Mouse (Mus musculus) adrenal gland, postnatal 14 days (tissue): ENCODE results near the gene Ttc28. TPM values are rescaled to one million over a fixed set of nuclear protein-coding genes. Genes with fewer than 3 reads are reported as not detected.

Experiments
- DNase-seq: peaks from one replicate; pipeline ENCODE4 v3.0.0; 2021; ENCODE audit warnings: mixed read lengths
- total RNA-seq: library from RNA; stranded (reverse); gene quantifications from 2 replicates; pipeline ENCODE4 v1.2.3, GENCODE M21; 2021

The Ttc28 gene
- total RNA-seq, 1 experiment from 2014 or later = 25.5 TPM

DNA sequence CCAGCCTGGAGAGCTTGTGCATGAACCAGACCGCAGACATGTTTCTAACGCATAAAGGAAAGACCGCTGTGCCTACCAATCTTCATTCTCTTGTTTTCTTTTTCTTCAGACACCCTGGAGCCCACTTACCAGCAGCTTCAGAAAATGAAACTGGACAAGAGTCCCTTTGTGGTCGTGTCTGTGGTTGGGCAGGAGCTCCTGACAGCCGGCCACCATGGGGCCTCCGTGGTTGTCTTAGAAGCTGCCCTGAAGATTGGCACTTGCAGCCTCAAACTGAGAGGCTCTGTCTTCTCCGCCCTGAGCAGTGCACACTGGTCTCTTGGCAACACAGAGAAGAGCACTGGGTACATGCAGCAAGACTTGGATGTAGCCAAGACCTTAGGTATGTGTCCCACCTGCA lies 221.0 kb downstream of the Ttc28 start:
- no peak for DNase-seq

DNA sequence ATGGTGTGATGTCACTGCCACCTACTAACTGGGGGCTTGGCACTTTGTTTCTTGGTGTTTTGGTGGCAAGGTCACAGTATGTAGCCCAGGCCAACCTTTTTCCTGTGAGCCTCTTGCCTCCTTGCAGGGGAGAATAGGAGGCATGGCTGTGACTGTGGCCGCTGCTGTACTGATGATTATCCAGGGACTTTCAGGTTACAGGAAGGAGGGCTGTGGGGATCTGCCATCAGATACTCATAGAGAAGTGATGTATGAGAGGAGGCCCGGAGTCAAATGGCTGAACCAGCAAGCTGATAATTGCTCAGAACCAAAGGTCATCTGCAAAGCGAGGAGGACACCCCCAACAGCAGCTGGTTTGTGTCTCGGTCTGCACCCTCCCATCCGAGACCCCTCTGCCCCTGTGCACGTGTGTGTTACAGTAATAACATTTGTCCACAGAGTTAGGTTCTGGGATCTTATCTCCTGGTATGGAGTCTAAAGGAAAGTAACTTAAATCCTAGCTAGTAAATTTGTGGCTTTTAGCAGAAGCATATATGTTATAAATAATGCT lies 221.9 kb downstream of the Ttc28 start:
- no peak for DNase-seq

DNA sequence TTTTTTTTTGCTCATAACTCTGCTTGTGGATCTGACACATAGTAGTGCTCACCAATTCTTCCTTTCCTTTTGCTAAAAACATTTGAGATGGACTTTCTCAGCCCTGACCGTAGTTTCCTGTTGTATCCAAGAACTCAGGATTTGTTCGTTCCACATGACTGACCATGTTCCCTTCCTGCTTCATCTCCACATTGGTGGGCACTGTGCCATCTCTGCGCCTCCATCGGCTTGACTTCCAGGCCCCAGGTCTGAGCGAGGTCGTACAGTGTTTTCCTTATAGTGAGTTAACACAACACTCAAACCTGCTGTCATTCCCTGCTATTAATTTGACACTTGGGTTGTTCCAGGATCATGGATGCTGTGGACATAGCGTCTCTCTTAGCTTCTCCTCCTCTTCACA lies 225.2 kb downstream of the Ttc28 start:
- DNase-seq = peak; percentile 33

DNA sequence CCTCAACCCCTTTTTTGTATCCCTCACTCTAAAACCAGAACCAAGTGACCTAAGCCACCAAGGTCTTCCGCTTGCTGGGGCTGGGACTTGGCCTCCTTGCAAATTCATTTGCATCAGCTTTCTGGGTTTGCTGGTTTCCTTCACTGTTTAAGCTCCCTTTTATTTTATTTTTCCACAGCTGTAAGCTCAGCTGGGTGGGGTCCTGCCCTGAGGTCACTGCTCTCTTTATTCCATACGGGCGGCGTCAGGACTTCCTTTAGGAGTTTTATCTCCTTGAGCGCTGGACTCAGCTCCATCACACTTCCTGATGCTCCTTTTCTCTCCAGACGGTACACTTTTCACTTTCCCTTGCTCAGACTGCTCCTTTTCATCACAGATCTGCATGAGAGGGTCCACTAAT lies 231.8 kb downstream of the Ttc28 start:
- no peak for DNase-seq

DNA sequence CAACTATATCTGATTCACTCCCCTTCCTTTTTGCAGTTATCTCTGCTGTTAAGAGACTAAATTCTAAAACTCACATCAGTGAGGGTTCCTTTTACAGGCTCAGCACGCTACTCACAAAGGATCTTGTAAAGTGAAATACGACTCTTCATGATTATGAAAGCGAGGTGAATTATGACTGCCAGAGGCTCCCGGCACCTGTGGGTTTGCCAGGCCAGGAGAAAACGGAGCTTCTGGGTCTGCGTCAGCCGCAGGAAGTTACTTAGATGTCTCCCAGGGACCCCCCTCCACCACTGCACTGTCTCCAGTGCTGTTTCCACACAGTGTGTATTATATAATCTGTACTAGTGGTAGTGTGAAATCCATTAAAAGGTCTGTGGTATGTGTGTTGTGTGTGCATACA lies 233.6 kb downstream of the Ttc28 start:
- peak; percentile 53 for DNase-seq

DNA sequence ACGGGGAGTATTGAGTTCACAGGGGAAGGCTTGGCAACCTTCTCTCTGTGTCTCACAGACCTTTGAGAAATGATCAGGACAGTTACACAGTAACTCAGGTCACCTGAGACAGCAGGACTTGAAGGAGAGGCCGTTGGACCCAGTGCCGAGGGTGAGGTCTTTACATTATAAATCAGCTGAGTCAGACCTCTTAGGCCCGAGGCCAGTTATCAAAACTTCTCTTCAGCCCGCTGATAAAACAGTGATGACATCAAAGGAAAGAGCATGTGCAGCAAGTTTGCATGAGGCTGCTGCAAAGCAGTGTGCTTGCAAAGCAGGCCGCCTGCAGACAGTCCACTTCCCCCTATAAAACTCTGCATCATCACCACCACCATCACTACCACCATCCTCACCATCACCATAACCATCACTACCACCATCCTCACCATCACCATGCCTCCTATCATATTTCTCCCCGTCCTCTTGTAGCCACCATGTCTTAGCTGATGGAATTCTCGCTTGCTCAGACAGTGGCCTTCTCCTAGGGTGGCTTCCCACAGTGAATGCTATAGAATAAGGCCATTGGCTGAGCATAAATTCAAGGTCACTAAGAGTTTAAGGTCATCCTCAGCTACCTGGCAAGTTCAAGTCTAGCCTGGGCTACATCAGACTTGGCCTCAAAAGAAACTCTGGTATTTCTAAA lies 234.2 kb downstream of the Ttc28 start:
- DNase-seq = peak; percentile 69

DNA sequence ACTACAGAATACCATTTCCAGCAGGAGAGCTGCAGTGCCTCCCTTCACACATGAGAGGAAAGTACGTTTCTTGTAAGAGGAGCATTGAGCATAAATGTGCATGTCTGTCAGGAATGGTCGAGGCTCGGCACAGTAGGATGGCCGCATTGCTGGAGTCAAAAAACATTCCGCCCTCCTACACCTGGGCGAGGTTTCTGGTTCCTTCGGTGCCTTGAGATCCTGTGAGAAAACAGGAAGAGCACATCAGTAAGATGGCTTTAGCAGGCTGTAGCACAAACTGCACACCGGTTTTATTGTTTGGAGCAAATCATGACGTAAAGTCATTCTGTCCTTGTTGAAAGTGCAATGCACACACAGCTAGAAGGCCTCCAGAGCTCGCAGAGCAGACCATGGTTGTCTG lies 235.0 kb downstream of the Ttc28 start:
- DNase-seq = no peak

DNA sequence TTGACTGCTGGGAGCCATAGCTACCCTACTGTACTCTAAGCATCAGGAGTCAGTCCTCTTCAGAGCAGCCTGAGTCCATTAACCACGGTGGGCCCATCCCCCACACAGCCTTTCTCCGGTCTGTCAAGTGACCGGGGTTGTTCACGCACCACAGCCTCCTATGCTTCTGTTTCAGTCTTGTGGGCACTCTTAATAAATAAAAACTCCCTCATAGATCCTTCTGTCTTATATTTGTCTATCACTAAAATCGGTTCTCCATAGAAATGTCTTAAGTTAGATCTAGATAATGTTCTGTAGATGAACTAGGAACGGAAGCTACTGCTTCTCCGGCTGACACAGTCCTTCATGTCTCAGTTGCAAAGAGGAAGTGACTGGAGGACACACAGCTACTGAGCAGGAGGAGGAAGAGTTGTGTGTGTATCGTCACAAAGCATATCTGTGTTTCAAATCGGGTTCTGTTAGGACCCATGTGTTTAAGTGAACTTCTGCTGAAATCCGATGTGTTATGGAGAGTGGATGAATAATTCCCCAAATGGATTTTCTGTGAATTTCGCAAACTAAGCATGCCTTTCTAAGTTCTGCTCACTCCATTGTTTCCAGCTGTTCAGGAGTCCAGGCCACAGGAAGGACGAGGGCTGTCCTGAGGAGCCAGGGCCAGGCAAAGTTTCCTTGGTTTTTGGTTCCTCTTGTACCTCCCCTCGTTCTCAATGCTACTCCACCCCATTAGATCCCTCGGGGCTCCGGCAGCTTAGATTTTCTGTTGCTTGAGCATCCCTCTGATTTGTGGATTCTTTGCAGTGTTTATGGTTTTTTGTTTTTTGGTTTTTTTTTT lies 236.1 kb downstream of the Ttc28 start:
- peak; percentile 27 for DNase-seq

DNA sequence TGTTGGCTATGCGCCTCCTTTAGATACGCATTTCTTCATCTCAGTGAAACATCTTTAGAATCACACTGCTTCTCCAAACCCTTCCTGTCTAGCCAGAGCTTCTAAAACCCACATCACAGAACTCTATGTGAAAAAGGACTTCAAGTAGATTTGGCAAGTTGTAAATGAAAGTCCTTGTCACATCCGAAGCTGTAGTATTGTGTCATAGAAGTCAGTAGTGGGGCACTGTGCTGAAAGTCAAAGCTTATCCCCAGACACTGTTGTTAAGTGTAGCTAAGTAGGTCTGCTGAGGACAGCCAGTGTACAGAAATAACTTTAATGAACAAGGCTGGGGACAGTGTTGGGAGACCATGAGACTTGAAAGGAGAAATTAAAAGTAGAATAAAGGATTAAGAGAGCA lies 240.2 kb downstream of the Ttc28 start:
- DNase-seq = no peak

DNA sequence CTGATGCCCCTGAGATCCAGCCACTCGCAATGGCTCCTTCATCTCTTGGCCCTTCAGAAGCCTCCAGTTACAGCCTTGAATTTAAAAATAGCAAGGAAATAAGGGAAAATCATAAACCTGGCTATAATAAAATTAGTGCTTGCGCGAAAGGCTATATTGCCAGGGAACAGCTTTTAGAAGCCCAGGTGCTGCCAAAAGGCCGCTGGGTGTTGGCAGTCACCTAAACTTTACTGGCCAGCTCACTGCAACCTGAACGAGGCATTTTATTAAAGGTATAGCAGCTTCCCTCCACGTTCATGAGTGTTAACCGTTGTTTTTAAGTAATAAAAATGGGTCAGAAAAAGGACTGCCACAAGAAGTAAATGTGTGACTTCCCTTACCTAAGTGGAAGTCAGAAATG lies 240.7 kb downstream of the Ttc28 start:
- DNase-seq = no peak

DNA sequence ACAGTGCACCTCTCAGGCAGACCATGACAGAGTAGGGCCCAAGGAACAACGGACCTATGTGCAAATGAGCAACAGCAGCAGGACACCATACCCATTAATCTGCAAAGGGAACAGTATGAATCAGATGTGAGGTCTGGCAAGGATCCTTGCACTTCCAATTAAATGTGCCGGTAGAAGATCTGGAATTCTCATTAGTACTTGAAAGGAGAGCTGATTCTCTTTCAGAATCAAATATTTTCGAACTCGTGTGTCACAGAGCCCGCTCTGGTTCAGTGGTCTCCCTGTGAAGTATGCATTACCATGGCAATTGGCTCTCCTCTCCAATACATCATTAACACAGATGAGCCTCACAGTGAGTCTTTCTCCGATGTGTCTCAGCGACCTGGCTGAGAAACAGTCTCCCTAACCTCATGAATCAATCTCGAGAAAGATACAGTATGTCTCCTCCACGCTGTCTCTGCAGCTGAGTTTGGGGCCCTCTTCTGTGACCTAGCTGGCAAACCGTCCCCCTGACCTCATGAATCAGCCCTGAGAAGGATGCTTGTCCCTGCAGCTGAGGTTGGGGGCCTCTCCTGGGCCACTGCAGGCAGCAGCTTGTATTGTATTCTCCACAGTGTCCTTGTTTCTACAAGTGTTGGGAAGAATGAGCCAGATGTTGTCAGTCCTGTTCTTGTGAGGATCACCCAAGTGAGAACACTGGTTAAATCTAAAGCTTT lies 241.3 kb downstream of the Ttc28 start:
- DNase-seq = no peak

DNA sequence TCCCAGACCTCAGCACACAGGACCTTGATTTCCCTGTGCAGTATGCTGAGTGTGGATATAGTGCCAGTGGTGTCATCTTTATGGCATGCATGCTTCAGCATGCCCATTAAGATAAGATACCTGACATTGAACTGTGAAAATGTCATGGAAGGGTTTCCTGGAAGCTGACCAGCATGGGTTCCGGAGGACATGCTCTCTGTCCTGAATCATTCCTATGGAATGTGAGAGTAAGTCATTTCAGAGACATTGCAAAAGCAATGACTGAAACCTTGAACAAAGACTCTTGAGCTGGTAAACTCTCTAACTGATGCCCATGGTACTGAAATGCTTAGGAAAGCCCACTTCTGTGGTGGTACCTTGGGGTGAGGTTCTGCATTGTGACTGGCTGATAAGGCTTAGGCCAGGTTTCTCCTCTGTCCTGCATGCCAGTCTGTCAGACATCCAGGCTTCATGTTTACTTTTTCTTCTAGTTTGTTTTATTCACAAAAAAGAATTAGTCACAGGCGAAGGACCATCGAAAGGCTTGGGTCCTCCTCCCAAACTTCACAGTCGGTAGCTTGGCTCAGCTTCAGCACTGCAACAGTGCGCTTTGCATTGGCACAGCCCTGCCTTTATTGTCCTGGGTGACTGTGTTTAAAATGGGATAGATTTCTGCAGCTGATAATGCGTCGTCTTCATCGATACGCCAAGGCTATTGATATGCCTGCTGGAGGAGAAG lies 242.9 kb downstream of the Ttc28 start:
- peak; percentile 75 for DNase-seq

DNA sequence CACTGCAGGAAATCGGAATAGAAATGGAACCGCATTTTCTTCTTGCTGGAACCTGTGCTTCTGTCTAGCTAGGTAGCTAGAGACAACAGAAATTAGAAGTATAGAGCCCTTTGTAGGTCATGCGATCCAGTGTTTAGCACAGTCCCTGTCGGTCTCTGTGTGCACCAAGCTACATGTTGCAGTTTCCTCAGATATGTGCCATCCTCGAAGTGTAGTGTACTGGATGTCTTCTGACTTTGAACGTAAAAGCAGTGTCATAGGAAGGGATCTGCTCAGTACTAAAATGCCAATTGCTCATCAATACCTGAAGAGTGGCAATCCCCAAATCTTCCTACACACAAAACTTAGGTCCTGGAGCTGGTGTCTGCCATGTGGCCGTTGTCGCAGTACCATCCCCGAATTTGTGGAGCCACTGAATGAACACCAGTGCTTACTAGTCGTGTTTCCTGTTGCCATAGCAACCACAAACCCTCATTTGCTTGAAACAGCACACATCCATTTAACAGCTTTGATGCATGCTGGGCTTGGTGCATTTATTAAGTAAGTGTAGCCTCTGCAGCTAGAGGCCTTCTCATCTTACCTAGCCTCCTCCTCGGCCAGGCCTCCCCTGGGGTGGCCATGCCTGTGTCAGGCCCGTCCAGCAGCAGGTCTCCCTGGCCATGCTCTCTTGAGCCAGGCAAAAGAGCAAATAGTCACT lies 243.6 kb downstream of the Ttc28 start:
- DNase-seq = no peak

DNA sequence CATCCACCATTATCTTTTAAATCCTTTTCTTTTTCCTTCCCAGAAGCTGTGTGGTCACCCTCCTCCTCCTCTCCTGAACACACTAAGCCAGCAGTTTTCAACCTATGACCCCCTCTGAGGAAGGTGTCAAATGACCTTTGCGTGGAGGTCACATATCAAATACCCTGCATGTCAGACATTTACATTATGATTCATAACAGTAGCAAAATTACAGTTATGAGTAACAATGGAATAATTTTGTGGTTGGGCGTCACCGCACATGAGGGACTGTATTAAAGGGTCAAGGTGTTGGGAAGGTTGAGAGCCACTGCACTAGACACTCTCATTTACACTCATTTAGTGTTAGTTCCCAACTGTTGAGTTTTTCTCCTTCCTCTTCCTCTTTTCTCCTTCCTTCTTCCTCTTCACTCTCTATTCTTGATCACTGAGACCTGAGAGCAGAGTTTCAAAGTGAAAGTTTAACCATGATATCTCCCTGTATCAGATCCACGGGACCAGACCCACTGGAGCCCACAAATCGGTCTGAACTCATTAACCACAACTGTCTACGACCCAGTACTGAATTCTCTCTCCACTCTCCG lies 245.1 kb downstream of the Ttc28 start:
- DNase-seq = no peak

DNA sequence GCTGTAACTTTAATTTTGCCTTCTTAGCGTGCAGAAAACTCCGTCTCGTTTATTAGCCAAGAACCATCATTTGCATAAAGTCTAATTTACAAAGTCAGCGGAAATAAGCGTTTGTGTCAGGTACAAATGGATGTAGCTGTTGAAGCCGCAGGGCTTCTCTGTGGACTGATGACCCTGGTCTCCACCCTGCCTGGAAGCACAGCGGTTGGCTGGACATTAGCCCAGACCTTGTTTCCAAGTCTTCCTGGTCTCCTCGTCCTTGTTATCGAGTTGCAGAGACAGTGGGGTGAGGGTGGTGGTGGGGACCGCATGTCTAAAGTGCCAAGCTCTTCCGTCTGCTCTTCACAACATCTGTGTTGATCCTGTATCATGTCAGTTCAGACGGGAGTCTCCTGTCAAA lies 246.1 kb downstream of the Ttc28 start:
- DNase-seq = no peak

DNA sequence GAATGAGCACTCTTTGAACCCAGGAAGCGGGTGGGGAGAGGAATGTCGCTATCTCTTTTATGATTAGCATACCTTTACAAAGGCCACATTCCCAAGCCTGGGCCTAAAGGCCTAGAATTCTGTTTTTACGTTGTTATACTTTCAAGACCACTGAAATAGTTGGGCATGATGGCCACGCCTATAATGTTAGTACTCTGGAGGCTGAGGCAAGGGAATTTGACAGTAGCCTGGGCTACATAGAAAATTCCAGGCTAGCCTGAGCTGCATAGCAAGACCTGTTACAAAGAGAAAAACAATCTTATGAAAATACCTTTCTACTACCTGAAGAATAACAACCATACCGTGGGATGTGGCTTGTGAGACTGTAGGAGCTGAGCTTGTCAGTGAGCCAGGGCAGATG lies 248.2 kb downstream of the Ttc28 start:
- no peak for DNase-seq

DNA sequence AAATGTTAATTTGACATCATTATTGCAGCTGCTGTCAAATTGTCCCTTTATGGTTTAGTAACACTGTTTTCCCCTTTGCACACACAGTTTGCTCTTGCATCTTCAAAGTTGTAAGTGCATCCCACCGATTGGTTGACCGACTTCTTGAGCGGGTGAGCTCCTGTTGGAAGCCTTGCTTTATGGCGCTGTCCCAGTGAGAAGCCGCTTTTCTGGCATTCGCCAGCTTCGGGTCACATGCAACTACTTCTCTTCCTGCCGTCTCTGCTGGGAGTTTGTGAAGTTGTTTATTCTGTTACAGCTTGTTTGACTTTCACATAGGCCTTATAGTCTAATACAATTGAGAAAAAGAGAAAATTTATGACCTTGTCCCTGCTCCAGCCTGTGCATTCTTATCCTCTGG lies 250.5 kb downstream of the Ttc28 start:
- DNase-seq = no peak

DNA sequence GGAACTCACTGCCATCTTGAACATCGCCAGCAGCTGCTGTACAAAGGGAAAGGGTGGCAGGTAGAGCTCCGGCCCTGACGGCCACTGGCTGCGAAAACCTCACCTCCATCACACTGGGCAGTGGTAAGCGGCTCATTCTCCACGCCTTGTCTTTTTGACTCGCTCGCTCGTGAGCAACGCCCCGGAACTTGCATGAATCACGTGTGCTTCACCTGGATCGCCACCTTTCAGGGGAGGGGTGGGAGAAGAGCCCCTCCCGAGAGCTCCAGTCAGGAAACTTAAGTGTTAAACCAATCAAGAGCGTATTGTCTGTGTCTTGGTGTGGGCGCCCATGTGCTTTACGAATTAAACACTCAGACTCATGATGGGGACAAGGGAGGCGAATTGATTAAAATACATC lies 252.0 kb downstream of the Ttc28 start:
- no peak for DNase-seq

DNA sequence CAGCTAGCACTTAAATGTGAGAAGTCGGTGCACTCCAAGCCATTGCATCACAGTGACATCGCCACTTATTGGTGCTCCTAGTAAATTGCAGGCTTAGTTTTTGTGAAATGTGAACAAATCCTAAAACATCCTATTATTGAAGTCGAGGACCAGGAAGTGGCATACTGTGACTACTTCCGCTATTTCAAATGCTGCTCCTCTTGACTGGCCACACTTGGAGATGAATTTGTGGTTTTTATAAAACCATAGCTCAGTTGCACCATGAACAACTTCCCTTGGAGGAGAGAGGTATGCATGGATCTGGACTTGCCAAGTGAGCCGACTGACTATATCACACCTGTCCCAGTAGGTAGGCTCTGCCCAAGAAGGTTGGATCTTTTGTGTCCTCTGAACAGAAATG lies 253.5 kb downstream of the Ttc28 start:
- no peak for DNase-seq

DNA sequence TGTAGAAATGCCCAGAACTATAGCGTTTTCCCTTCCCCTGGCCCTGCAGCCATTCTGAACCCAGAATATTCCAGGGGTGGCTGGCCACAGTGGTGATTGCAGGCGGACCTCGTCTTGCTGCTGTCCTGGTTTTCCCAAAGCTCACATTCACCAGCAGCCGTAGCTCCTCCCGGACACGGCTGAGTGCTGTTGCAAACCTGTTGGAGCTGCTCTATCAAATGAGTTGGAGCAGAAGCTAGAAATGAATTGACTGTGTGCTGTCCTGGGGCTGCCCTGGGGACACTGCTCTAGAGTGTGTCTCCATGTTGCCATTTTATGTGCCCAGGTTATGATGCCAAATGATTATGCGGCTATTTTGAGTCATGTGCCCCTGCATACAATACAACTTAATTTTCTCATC lies 254.2 kb downstream of the Ttc28 start:
- no peak for DNase-seq

DNA sequence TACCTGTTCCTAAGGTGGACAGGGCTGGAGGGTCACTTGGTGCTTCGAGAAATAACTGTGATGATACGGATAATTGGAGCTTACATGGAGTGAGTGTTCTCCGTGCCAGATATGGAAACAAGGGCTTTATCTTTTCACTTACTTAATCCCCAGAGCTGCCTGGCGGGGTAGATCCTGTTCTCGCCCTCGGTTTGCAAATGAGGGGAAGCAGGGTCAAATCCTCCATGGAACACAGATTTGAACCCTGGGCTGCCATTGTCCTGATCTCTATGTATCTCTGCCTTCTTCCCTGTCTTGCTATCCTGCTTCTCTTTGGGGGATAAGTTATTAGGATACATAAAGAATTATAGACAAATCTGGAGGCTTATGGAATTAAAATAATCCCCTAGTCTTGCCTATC lies 257.7 kb downstream of the Ttc28 start:
- DNase-seq = no peak
